Mouse (Mus musculus) adrenal gland, postnatal 25 days (tissue): ENCODE measurements around the gene Runx1. TPM values are rescaled to one million over a fixed set of nuclear protein-coding genes. Genes with fewer than 3 reads are reported as not detected.

Experiments
- DNase-seq: peaks from one replicate; pipeline ENCODE4 v3.0.0; 2021; ENCODE audit warnings: mixed read lengths
- total RNA-seq: library from RNA; stranded (reverse); gene quantifications from 2 replicates; pipeline ENCODE4 v1.2.3, GENCODE M21; 2021

The Runx1 gene
- total RNA-seq, 1 experiment from 2014 or later, result 5.6 TPM

DNA sequence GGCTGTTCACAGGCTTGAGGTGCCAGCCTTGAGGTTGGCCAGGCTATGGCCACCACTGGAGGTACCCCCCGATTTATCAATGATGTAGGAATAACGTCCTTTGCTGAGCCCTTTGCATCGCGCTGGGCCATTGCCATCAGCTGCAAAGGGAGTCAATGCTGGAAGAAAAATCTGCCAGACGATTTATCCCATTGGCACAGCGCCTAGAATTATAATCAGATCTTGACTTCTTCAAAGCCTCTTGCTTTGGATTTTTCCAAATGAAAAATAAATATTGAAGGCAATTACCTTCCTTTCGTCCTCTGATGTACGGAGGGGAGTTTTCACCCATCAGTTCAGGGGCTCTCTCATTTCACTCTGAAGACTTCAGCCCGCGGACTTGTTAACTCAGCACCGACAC lies 260.7 kb downstream of the Runx1 start:
- DNase-seq, result no peak

DNA sequence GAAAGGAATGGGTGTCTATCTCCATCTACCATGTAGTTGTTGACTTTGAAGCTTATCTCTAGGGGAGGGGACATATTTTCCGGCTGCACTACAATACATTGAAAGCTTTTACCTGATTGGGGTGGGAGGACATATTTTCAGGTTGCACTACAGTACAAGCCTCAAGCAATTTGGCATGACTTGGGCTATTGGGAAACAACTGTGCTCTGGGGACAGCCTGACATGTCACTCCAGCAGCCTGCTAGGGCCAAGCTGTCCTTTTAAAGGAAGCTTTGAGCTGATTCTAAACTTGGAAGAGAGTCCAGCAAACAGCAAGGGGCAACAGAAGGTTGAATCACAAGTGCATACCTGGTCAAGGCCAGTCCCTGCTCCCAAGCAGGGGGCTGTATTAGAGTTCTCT lies 270.9 kb downstream of the Runx1 start:
- DNase-seq, result no peak

DNA sequence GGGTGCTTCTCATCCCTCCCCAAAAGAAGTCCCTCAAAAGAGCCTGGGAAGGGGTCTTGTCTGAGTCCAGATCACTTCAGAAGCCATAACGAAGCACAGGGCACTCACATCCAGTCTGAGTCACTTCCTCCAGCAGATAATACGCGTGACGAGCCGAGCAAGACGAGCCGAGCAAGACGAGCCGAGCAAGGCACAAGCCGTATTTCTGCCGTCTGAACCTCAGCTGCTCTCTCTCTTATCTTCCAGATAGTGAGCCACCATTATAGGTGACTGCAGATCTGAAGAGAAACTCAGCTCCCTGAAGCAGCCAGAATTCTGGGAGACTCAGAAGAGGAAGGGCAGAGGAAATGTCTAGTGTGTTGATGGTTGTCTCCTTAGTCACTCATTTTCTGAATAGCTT lies 273.1 kb downstream of the Runx1 start:
- no peak for DNase-seq

- DNase-seq, result no peak
Observed at GRCm38 (mm10) chr16:92552106-92552382, 273.9 kb downstream of the Runx1 start.
